Mouse (Mus musculus): ENCODE results near the gene 1700092M07Rik. TPM values are rescaled to one million over a fixed set of nuclear protein-coding genes. Genes with fewer than 3 reads are reported as not detected.
"Not testable (repeated sequence)": the region's sequence is repeated elsewhere in the genome, so short reads cannot be mapped to it uniquely, and the experiment has no call there.

The 1700092M07Rik gene
- polyA plus RNA-seq, 1 experiment from 2014 or later = 2.3 TPM

DNA sequence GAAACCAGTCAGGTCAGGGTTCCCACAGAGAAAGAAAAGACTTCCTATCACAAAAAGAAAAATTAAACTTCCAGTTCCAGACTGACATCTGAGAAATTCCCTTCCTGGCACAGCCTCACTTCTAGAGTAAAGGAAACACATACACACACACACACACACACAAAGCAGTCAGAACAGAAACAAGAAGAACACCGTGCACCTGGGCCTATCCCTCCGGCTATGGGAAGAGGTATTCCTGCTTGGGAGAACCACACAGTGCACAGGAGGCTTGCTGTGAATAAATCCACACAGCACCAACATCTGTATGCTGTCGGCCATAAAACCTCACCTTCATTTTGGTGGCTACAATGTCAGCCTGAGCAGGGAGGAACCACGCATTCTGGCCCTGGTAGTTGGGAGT is 29.0 kb upstream of the 1700092M07Rik start:
- H3K36me3 ChIP-seq = peaks cover 51% of the 10 kb centered on the region
- WGBS = 84% methylated on average over 4 of the region's 4 CpGs
- peak overlapping the region; percentile 90 for H3K9ac ChIP-seq

DNA sequence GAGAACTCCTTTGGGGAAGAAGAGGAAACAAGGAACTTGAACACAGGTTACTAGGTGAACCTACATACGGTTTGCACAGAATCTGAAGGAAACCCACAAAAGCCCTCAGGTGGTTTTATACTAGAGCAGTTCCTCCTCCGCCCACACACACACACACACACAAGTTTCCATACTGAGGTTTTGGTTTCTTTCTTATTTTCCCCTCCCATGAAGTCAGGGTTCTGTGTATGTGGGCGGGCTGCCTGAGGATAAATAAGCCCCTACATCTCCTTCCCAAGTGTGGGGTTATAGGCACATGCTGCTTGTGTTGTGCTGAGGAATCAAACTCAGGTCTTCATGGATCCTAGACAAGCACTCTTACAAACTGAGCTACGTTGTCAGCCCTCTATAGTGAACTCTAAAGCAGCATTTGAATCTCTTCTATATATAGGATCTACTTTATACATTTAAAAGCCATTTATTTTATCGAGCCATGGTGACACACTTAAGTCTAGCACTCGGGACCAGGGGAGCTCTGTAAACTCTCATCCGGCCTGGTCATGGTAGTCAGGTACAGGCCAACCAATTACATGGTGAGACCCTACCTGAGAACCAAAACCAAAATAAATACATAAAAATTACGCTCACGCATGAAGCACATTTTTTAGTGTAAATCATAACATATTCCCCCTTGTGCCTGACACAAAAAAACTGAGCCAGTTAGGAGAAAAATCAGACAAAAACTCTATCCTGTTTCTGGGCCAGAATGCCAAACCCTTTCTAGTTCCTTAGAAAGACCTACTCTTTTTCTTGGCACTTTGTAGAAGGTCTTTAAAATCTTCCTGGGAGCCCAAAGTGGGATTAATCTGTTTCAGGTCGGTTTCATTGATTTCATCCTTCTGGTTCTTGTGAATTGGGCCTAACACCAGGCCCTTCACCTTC is 28.3 kb upstream of the 1700092M07Rik start:
- no peaks in the 10 kb centered on the region for H3K9me3 ChIP-seq
- peaks cover 21% of the 10 kb centered on the region for H3K4me1 ChIP-seq
- peak overlapping the region; percentile 84; the same call in 1 of the 2 replicates for H3K27ac ChIP-seq
- peak overlapping the region; percentile 76 for H3K4me3 ChIP-seq
- H3K4me2 ChIP-seq (replicated peaks) = peak overlapping the region; percentile 68
- no peaks in the 10 kb centered on the region for H3K27me3 ChIP-seq (replicated peaks)
- peaks cover 45% of the 10 kb centered on the region for H3K36me3 ChIP-seq
- H3K9ac ChIP-seq = peak overlapping the region; percentile 90
- ATAC-seq (ENCODE audit: low FRiP score, low read depth) = no peak
- 67% methylated on average over 10 of the region's 10 CpGs for WGBS

More for the DNA sequence above, 29.0 kb upstream of the 1700092M07Rik start:
- Histone ChIP-seq H3K27ac (no peak overlapping the region), H3K9me3 (no peaks in the 10 kb centered on the region), H3K4me1 (peaks cover 21% of the 10 kb centered on the region), H3K4me3 (peak overlapping the region; percentile 76; the same call in 1 of the 2 replicates), H3K27me3 (replicated peaks) (no peaks in the 10 kb centered on the region), H3K4me2 (replicated peaks) (peak overlapping the region; percentile 68)
- no peak for ATAC-seq (ENCODE audit: low FRiP score, low read depth)

DNA sequence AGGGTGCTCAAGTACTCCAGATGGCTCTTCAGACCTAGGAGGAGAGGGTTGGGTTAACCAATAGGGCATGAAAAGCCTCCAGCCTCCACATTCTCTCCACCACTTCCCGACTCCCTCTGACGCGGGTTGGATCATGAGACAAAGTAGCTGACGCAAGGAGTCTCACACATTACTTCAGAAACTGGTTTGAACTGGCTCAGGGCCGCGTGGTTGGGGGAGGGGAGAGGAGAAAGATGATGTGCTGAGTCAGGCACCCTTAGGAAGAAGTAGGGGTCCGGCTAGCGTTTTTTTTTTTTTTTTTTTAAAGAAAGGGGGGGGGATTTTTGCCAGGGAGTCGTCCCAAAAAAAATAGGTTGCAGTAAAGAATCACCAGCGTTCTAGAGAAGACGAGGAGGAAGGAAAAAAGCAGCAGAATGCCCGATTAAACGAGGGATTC is 27.6 kb upstream of the 1700092M07Rik start:
- ATAC-seq (ENCODE audit: low FRiP score, low read depth) = peak; percentile 78
- Histone ChIP-seq H3K9ac (peak overlapping the region; percentile 90), H3K4me1 (peaks cover 21% of the 10 kb centered on the region), H3K27me3 (replicated peaks) (no peaks in the 10 kb centered on the region), H3K4me3 (peak overlapping the region; percentile 76), H3K27ac (peak overlapping the region; percentile 84), H3K36me3 (peaks cover 39% of the 10 kb centered on the region), H3K9me3 (no peaks in the 10 kb centered on the region), H3K4me2 (replicated peaks) (peak overlapping the region; percentile 68)
- WGBS = under 1% methylated on average over 13 of the region's 13 CpGs

DNA sequence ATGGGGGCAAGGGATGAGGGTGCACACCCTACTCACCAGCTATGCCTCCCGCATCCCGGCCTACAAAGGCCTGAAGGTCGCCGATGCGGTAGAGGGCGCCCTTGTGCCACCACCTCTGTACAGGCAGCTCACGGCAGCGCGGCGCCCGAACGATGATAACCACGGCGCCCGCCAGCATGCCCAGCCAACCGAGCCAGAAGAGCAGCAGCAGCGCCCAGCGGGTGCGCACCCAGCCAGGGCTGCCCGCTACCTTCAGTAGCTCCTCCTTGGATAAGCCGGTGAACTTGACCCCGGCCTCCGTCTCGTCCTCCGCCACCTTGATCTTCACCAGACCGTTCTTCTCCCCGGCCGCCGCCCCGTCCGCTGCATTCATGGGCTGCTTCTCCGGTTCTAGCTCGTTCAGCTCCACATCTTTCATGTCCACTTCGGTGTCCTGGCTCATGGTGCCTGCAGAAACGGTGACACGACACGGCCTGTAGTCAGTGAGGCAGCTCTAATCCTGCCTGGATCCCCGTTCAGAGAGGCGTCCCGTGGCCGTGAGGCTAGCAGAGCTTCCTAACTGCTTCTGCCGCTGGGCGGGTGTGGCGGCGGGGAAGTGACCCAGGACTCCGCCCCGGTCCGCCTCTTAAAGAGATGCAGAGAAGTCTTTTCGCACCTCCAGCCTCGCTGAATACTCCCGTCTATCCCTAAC is 27.1 kb upstream of the 1700092M07Rik start:
- H3K9me3 ChIP-seq = no peaks in the 10 kb centered on the region
- WGBS = under 1% methylated on average over 51 of the region's 51 CpGs
- H3K4me1 ChIP-seq = peaks cover 21% of the 10 kb centered on the region
- H3K27ac ChIP-seq = peak overlapping the region; percentile 84
- H3K36me3 ChIP-seq = peaks cover 34% of the 10 kb centered on the region
- H3K4me2 ChIP-seq (replicated peaks) = peak overlapping the region; percentile 68
- peak; percentile 93 for ATAC-seq (ENCODE audit: low FRiP score, low read depth)
- H3K4me3 ChIP-seq = peak overlapping the region; percentile 76
- H3K9ac ChIP-seq = peak overlapping the region; percentile 90
- no peaks in the 10 kb centered on the region for H3K27me3 ChIP-seq (replicated peaks)

DNA sequence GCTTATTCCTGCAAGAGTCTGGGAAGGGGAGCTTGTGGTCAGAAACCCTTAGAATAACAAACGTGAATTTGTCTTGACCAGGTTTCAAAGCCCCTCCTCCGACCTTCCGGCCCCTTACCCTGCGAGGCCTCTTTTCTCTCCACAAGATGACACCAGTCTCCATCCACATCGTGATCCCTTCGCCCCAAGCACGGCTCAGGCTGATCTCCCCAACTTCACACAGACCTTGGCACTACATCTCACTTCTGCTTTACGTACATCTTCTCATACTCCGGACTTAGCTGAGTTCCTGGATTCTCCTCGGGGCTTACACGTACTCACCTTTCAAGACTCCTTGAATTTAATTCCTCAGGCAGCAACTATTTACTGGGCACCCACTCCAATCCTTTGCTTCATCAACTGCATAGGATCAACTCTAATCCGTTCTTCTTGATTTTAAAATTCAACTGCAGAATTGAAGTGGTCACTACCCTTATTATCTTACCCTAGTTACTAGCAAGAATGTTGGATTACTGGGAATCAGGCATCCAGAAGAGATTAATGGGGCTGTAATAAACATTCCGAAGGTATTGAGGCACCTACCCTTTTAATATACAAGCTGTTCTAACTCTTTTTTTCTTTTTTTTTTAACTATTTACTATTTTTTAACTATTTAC is 26.4 kb upstream of the 1700092M07Rik start:
- 9% methylated on average over 13 of the region's 13 CpGs for WGBS
- Histone ChIP-seq H3K9ac (peak overlapping the region; percentile 90), H3K4me1 (peaks cover 21% of the 10 kb centered on the region), H3K27ac (peak overlapping the region; percentile 84), H3K36me3 (peaks cover 27% of the 10 kb centered on the region), H3K4me2 (replicated peaks) (peak overlapping the region; percentile 68), H3K27me3 (replicated peaks) (no peaks in the 10 kb centered on the region), H3K4me3 (peak overlapping the region; percentile 76), H3K9me3 (no peaks in the 10 kb centered on the region)
- ATAC-seq (ENCODE audit: low FRiP score, low read depth) = peak; percentile 11

DNA sequence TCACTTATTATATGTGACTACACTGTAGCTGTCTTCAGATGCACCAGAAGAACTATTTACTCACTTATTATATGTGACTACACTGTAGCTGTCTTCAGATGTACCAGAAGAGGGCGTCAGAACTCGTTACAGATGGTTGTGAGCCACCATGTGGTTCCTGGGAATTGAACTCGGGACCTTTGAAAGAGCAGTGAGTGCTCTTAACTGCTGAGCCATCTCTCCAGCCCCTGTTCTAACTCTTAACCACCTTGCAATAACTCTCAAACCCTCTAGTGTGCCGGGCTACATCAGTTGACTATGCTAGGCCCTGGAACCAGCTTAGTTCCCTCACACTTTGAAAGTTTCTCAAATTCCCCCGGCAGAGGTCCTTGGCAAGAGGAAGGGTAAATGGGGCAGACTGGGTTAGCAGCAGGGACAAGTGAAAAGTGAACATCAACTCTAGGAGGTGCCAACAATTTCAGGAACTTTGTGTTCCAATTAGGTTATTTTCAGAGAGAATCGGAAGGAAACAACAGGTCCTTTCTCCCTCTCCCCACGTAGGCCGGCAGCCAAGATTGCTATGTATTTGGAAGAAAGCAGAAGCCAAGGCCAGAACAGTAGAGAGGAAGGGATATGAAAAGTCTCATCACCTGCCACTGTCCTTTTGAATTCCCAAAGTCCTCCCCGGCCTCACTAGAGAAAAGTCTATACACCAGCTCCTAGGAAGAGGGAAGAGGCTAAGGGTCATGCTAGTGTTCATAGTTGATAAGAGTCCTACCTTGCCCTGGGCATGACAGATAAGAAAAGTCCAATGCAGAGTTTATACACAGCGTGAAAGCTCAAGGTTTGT is 25.7 kb upstream of the 1700092M07Rik start:
- 78% methylated on average over 10 of the region's 10 CpGs for WGBS
- no peak overlapping the region for H3K27ac ChIP-seq
- peaks cover 20% of the 10 kb centered on the region for H3K36me3 ChIP-seq
- no peak overlapping the region for H3K4me3 ChIP-seq
- no peaks in the 10 kb centered on the region for H3K9me3 ChIP-seq
- peaks cover 21% of the 10 kb centered on the region for H3K4me1 ChIP-seq
- no peak overlapping the region for H3K4me2 ChIP-seq (replicated peaks)
- no peak overlapping the region for H3K9ac ChIP-seq
- no peak for ATAC-seq (ENCODE audit: low FRiP score, low read depth)
- no peaks in the 10 kb centered on the region for H3K27me3 ChIP-seq (replicated peaks)

DNA sequence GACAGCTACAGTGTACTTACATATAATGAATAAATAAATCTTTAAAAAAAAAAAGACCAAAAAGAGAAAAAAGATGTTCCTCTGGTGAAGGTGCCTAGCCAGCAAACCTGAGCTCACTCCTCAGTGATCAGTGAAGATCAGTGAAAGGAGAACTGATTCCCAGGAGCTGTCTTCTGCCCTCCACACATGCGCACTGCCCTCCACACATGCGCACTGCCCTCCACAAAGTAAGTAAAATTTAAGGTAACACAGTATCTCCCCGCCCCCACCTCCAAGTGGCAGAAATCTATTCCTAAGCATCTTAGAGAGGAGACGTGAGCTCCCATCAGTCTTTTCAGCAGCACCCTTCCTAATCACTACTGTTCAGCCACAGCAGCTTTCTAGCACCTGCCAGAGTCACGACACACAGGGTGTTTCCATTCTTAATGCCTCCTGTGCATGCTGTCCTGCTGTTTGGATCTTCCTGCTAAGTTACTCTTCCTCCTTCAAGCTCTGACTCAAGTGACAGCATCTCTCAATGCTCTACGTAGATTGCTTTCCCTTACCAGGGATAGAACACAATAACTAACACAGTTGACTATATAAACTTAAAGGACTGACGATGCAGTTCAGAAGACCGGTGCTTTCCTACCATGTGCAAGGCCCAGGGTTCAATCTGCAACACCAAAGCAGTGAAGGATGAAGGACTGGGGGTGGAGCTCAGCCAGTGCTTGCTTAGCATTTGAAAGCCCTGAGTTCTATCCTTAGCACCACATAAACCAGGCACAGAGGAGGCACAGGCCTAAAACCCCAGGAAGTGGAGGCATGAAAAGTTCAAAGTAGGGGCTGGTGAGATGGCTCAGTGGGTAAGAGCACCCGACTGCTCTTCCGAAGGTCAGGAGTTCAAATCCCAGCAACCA is 24.4 kb upstream of the 1700092M07Rik start:
- no peak for ATAC-seq (ENCODE audit: low FRiP score, low read depth)
- WGBS = 64% methylated on average over 10 of the region's 10 CpGs
- Histone ChIP-seq H3K4me3 (no peak overlapping the region), H3K9ac (no peak overlapping the region), H3K27me3 (replicated peaks) (no peaks in the 10 kb centered on the region), H3K4me2 (replicated peaks) (no peak overlapping the region), H3K36me3 (peaks cover 7% of the 10 kb centered on the region; the same call in 1 of the 2 replicates), H3K27ac (no peak overlapping the region), H3K4me1 (peaks cover 15% of the 10 kb centered on the region), H3K9me3 (no peaks in the 10 kb centered on the region)

DNA sequence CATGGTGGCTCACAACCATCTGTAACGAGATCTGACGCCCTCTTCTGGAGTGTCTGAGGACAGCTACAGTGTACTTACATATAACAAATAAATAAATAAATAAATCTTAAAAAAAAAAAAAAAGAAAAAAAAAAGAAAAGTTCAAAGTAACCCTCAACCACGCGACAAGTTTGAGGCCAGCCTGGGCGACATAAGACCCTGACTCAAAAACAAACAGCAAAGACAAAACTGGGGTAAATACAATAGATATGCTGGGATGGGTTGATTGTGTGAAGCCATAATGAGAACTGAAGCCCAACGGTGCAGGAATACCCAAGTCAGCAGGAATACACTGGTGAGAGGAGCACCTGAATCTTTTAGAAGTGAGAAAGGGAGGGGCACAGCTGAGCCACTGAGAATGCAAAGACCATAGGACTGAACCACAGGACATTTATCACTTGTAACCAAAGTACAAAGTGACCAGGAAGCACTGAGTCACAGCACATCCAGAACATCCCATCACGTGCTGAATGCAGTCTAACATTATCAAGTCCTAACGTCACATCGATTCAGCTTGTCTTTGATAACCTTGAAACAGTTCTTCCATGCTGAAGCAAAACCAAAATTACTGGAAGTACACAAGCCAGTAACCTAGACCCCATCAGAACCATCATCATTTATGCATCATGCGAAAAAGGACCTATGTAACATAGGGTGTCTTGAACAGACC is 23.6 kb upstream of the 1700092M07Rik start:
- Histone ChIP-seq H3K27me3 (replicated peaks) (no peaks in the 10 kb centered on the region), H3K4me2 (replicated peaks) (no peak overlapping the region), H3K4me1 (peaks cover 14% of the 10 kb centered on the region), H3K9me3 (no peaks in the 10 kb centered on the region), H3K4me3 (no peak overlapping the region), H3K27ac (no peak overlapping the region), H3K36me3 (0 out of 2 replicates have a peak, but pooled peaks cover under 1% of the 10 kb centered on the region), H3K9ac (no peak overlapping the region)
- 66% methylated on average over 9 of the region's 10 CpGs for WGBS
- no peak for ATAC-seq (ENCODE audit: low FRiP score, low read depth)

DNA sequence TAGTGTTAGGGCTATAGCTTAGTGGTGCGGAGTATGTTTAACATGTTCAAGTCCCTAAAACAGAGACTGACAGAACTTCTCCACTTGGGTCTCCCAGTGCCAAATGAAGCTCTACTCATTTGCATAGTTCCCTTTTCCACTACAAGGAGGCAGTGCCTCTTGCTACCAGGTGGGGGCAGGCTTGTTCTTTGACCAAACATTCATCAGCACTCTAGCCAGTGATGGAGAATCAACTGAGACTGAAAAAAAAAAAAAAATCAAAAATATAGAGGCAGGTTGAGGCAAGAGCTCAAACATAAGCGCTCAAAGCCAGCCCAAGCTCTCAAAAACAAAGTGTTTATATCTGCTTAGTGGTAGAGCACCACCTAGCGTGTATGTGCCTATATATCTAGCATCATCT is 22.2 kb upstream of the 1700092M07Rik start:
- peaks cover 13% of the 10 kb centered on the region for H3K4me1 ChIP-seq
- no peak overlapping the region for H3K4me3 ChIP-seq
- no peak overlapping the region for H3K4me2 ChIP-seq (replicated peaks)
- no peaks in the 10 kb centered on the region for H3K27me3 ChIP-seq (replicated peaks)
- no peaks in the 10 kb centered on the region for H3K9me3 ChIP-seq
- no peak for ATAC-seq (ENCODE audit: low FRiP score, low read depth)
- 75% methylated on average over 3 of the region's 3 CpGs for WGBS
- H3K36me3 ChIP-seq = no peaks in the 10 kb centered on the region
- no peak overlapping the region for H3K9ac ChIP-seq
- H3K27ac ChIP-seq = no peak overlapping the region

DNA sequence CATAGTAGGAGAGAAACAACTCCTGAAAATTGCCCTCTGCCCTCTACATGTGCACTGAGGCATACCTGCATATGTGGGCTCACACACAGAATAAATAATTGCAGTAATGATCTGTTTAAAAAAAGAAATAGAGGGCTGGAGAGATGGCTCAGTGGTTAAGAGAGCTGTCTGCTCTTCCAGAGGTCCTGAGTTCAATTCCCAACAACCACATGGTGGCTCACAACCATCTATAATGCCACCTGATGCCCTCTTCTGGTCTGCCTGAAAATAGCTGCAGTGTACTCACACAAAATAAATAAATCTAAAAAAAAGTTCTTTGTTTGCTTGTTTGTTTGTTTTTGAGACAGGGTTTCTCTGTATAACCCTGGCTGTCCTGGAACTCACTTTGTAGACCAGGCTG is 21.5 kb upstream of the 1700092M07Rik start:
- not testable (repeated sequence) for H3K27ac ChIP-seq; H3K27me3 ChIP-seq (replicated peaks); H3K9me3 ChIP-seq; H3K4me2 ChIP-seq (replicated peaks); ATAC-seq (ENCODE audit: low FRiP score, low read depth); H3K9ac ChIP-seq; H3K36me3 ChIP-seq; H3K4me3 ChIP-seq
- peaks cover 13% of the 10 kb centered on the region for H3K4me1 ChIP-seq
